Mouse (Mus musculus) MEL (cell line): ENCODE results near the gene Olfr1163. TPM values are rescaled to one million over a fixed set of nuclear protein-coding genes. Genes with fewer than 3 reads are reported as not detected.

Experiments used
- DNase-seq: peaks from one replicate; pipeline ENCODE4 v3.0.0; 2011; ENCODE audit warnings: low read depth, low spot score
- H3K27ac ChIP-seq: 2 replicates; pipeline ENCODE4 v1.5.1; 2012; ENCODE audit warnings: low read depth, mild to moderate bottlenecking, control low read depth, low read length, moderate library complexity; ENCODE audit not compliant: control insufficient read depth
- H3K27me3 ChIP-seq, 2 experiments: fragments of 150-350 bp in 1 of 2; sonication (generic) in 1 of 2; 2 replicates each; pipeline ENCODE4 v1.6.1; 2012; ENCODE audit warnings: low read length in 2 of 2, mild to moderate bottlenecking in 2 of 2, improper control_type of control experiment in 1 of 2, moderate library complexity in 1 of 2; ENCODE audit not compliant: insufficient read depth in 2 of 2, control insufficient read depth in 1 of 2
- H3K36me3 ChIP-seq, 2 experiments: 2 replicates each; pipeline ENCODE4 v1.6.1; 2012 to 2014; ENCODE audit warnings: low read length in 2 of 2, improper control_type of control experiment in 1 of 2, inconsistent platforms in 1 of 2, mild to moderate bottlenecking in 1 of 2; ENCODE audit not compliant: insufficient read depth in 2 of 2, control insufficient read depth in 1 of 2
- H3K4me1 ChIP-seq, 2 experiments: fragments of 150-350 bp in 1 of 2; sonication (generic) in 1 of 2; 2 replicates each; pipeline ENCODE4 v1.6.1; 2012; ENCODE audit warnings: low read length in 2 of 2, improper control_type of control experiment in 1 of 2, mild to moderate bottlenecking in 1 of 2; ENCODE audit not compliant: insufficient read depth in 2 of 2, control insufficient read depth in 1 of 2
- H3K4me3 ChIP-seq, 2 experiments: fragments of 150-350 bp in 1 of 2; sonication (generic) in 1 of 2; 2 replicates each; pipeline ENCODE4 v1.5.1; 2012; ENCODE audit warnings: low read depth in 2 of 2, low read length in 2 of 2, mild to moderate bottlenecking in 2 of 2, moderate library complexity in 2 of 2, control low read depth in 1 of 2, improper control_type of control experiment in 1 of 2; ENCODE audit not compliant: control insufficient read depth in 1 of 2, insufficient read depth in 1 of 2
- H3K79me2 ChIP-seq: 2 replicates; pipeline ENCODE4 v1.6.1; 2012; ENCODE audit warnings: mild to moderate bottlenecking, low read length, moderate library complexity; ENCODE audit not compliant: control insufficient read depth, poor library complexity, insufficient read depth
- H3K9ac ChIP-seq: 2 replicates; pipeline ENCODE4 v1.6.1; 2012; ENCODE audit warnings: low read depth, mild to moderate bottlenecking, control low read depth, low read length, moderate library complexity; ENCODE audit not compliant: control insufficient read depth, poor library complexity, severe bottlenecking
- H3K9me3 ChIP-seq: fragments of 150-350 bp; sonication (generic); replicated peaks from 2 replicates; pipeline ENCODE4 v1.6.1; 2012; ENCODE audit warnings: mild to moderate bottlenecking, low read length, improper control_type of control experiment, moderate library complexity; ENCODE audit not compliant: insufficient read depth
- BHLHE40 ChIP-seq: IDR thresholded peaks from 2 replicates; pipeline ENCODE4 v1.6.1; 2012; ENCODE audit warnings: low read depth, mild to moderate bottlenecking, inconsistent platforms, low read length, improper control_type of control experiment, borderline replicate concordance
- CHD2 ChIP-seq: IDR thresholded peaks from 2 replicates; pipeline ENCODE4 v1.6.1; 2011; ENCODE audit warnings: low read length, improper control_type of control experiment
- ELF1 ChIP-seq: IDR thresholded peaks from 2 replicates; pipeline ENCODE4 v1.6.1; 2014; ENCODE audit warnings: low read depth, mild to moderate bottlenecking, inconsistent platforms, low read length, improper control_type of control experiment, moderate library complexity
- EP300 ChIP-seq, 2 experiments: IDR thresholded peaks; 2 replicates each; pipeline ENCODE4 v1.6.1; 2011; ENCODE audit warnings: improper control_type of control experiment in 2 of 2, low read length in 2 of 2, low read depth in 1 of 2, mild to moderate bottlenecking in 1 of 2
- GATA1 ChIP-seq: IDR thresholded peaks from 2 replicates; pipeline ENCODE4 v1.6.1; 2011; ENCODE audit warnings: low read depth, low read length, improper control_type of control experiment
- JUND ChIP-seq: IDR thresholded peaks from 2 replicates; pipeline ENCODE4 v1.6.1; 2011; ENCODE audit warnings: low read depth, mild to moderate bottlenecking, improper control_type of control experiment, low read length
- MAX ChIP-seq: IDR thresholded peaks from 2 replicates; pipeline ENCODE4 v1.6.1; 2011; ENCODE audit warnings: low read length, improper control_type of control experiment
- MEF2A ChIP-seq: IDR thresholded peaks from 2 replicates; pipeline ENCODE4 v1.6.1; 2014; ENCODE audit warnings: low read depth, mild to moderate bottlenecking, inconsistent platforms, low read length, improper control_type of control experiment; ENCODE audit not compliant: poor library complexity, insufficient replicate concordance, severe bottlenecking; ENCODE audit errors: extremely low read depth
- MXI1 ChIP-seq: IDR thresholded peaks from 2 replicates; pipeline ENCODE4 v1.6.1; 2011; ENCODE audit warnings: mild to moderate bottlenecking, low read depth, low read length, improper control_type of control experiment
- MYB ChIP-seq: IDR thresholded peaks from 2 replicates; pipeline ENCODE4 v1.6.1; 2011; ENCODE audit warnings: mild to moderate bottlenecking, low read depth, low read length, improper control_type of control experiment
- MYC ChIP-seq: IDR thresholded peaks from 2 replicates; pipeline ENCODE4 v1.6.1; 2011; ENCODE audit warnings: low read depth, mild to moderate bottlenecking, low read length, improper control_type of control experiment, moderate library complexity
- NELFE ChIP-seq: IDR thresholded peaks from 2 replicates; pipeline ENCODE4 v1.6.1; 2011; ENCODE audit warnings: low read depth, low read length, improper control_type of control experiment
- POLR2A ChIP-seq, 2 experiments: IDR thresholded peaks; 2 replicates each; pipeline ENCODE4 v1.6.1; 2011 to 2012; ENCODE audit warnings: low read length in 2 of 2, mild to moderate bottlenecking in 2 of 2, control low read depth in 1 of 2, improper control_type of control experiment in 1 of 2, low read depth in 1 of 2, moderate library complexity in 1 of 2; ENCODE audit not compliant: control insufficient read depth in 1 of 2, insufficient read depth in 1 of 2, poor library complexity in 1 of 2
- POLR2AphosphoS2 ChIP-seq: IDR thresholded peaks from 2 replicates; pipeline ENCODE4 v1.6.1; 2011; ENCODE audit warnings: low read length, improper control_type of control experiment
- POLR2AphosphoS5 ChIP-seq: IDR thresholded peaks from 2 replicates; pipeline ENCODE4 v1.6.1; 2012; ENCODE audit warnings: low read depth, borderline replicate concordance, mild to moderate bottlenecking, inconsistent platforms, low read length, moderate library complexity, mixed read lengths
- RAD21 ChIP-seq: IDR thresholded peaks from 2 replicates; pipeline ENCODE4 v1.6.1; 2011; ENCODE audit warnings: mild to moderate bottlenecking, low read depth, low read length, improper control_type of control experiment
- SMC3 ChIP-seq: IDR thresholded peaks from 2 replicates; pipeline ENCODE4 v1.6.1; 2011; ENCODE audit warnings: low read depth, low read length, improper control_type of control experiment
- TCF12 ChIP-seq: IDR thresholded peaks from 2 replicates; pipeline ENCODE4 v1.6.1; 2014; ENCODE audit warnings: low read depth, mild to moderate bottlenecking, inconsistent platforms, low read length, improper control_type of control experiment, moderate library complexity
- UBTF ChIP-seq: IDR thresholded peaks from 2 replicates; pipeline ENCODE4 v1.6.1; 2012; ENCODE audit warnings: low read depth, mild to moderate bottlenecking, inconsistent platforms, low read length, improper control_type of control experiment, moderate library complexity, borderline replicate concordance; ENCODE audit not compliant: insufficient read depth
- USF1 ChIP-seq: IDR thresholded peaks from 2 replicates; pipeline ENCODE4 v1.6.1; 2014; ENCODE audit warnings: low read depth, mild to moderate bottlenecking, inconsistent platforms, low read length, improper control_type of control experiment, moderate library complexity
- ZKSCAN1 ChIP-seq: IDR thresholded peaks from 2 replicates; pipeline ENCODE4 v1.6.1; 2012; ENCODE audit warnings: low read depth, mild to moderate bottlenecking, inconsistent platforms, low read length, improper control_type of control experiment, moderate library complexity
- polyA plus RNA-seq, 2 experiments: library from polyadenylated mRNA; stranded (reverse) in 1 of 2; unstranded in 1 of 2; fragments of >175 nt in 1 of 2; fragments of >200 nt in 1 of 2; gene quantifications; 2 replicates each; pipeline versions ENCODE4 v1.2.1 to v1.2.4; 2012; ENCODE audit warnings: low replicate concordance in 2 of 2, low read depth in 1 of 2; ENCODE audit not compliant: insufficient read length in 2 of 2, insufficient read depth in 1 of 2, missing spikeins in 1 of 2
- total RNA-seq: library from RNA; depleted of rRNA; stranded (reverse); fragments of 300-350 nt; gene quantifications from 2 replicates; pipeline ENCODE4 v1.2.3, GENCODE M21; 2012; rRNA removed

Gene Olfr1163
- total RNA-seq (not detected in 2 replicates), polyA plus RNA-seq (not detected)

GRCm38 (mm10) chr2:88071730-88072129 is at the start of gene Olfr1163:
TSS of gene Olfr1163 (minus strand) at chr2:88071830.
- Histone ChIP-seq H3K4me3 (no peak within 1 kb of the TSS), H3K79me2 (no peaks in the 10 kb centered on the region), H3K9ac (no peak within 1 kb of the TSS)
- TF ChIP-seq TCF12 (no peak), POLR2A (IDR thresholded peaks at IDR 0.05; ENCODE audit: control insufficient read depth in 1 of 2, insufficient read depth in 1 of 2, low read depth in 1 of 2, low read length in 2 of 2, poor library complexity in 1 of 2) (no peak), USF1 (no peak), RAD21 (no peak), SMC3 (no peak), CHD2 (no peak), JUND (no peak), BHLHE40 (no peak), MYB (no peak), MYC (no peak), POLR2AphosphoS5 (no peak), NELFE (no peak), MAX (no peak), MEF2A (no peak), ELF1 (no peak)
- TF ChIP-seq, all 39 proteins: peak for 0
- no peaks in the 10 kb centered on the region for H3K9me3 ChIP-seq
- DNase-seq, result no peak
- H3K27me3 ChIP-seq, result no peaks in the 10 kb centered on the region
- no peaks in the 10 kb centered on the region for H3K4me1 ChIP-seq
- no peaks in the 10 kb centered on the region for H3K36me3 ChIP-seq
- no peak within 1 kb of the TSS for H3K27ac ChIP-seq

- Histone ChIP-seq H3K9ac (no peak within 1 kb of the TSS), H3K4me3 (no peak within 1 kb of the TSS), H3K4me1 (no peaks in the 10 kb centered on the region), H3K36me3 (no peaks in the 10 kb centered on the region), H3K27me3 (no peaks in the 10 kb centered on the region), H3K79me2 (no peaks in the 10 kb centered on the region), H3K27ac (no peak within 1 kb of the TSS), H3K9me3 (no peaks in the 10 kb centered on the region)
- no peak for DNase-seq
- TF ChIP-seq CHD2 (no peak), POLR2AphosphoS2 (no peak), POLR2AphosphoS5 (no peak), ZKSCAN1 (no peak), GATA1 (no peak), EP300 (IDR thresholded peaks at IDR 0.05; ENCODE audit: low read depth in 1 of 2, low read length in 2 of 2) (no peak), MXI1 (no peak), UBTF (no peak), RAD21 (no peak), MYB (no peak), BHLHE40 (no peak)
These were observed 22.2 kb upstream of the Olfr1163 start, which contains the start of gene Olfr1164 for GRCm38 (mm10) chr2:88093866-88094265. TSS of gene Olfr1164 (minus strand) at chr2:88093966.
